Mouse (Mus musculus) ES-Bruce4 (cell line): ENCODE results near the gene Arl6ip5. TPM values are rescaled to one million over a fixed set of nuclear protein-coding genes. Genes with fewer than 3 reads are reported as not detected.

Source experiments
- H3K27ac ChIP-seq: 2 replicates; pipeline ENCODE4 v1.5.1; 2012; ENCODE audit warnings: low read length, inconsistent platforms; ENCODE audit not compliant: insufficient read depth
- H3K27me3 ChIP-seq: 2 replicates; pipeline ENCODE4 v1.6.1; 2012; ENCODE audit warnings: mild to moderate bottlenecking, low read length, inconsistent platforms; ENCODE audit not compliant: control insufficient read depth, poor library complexity, insufficient read depth, severe bottlenecking
- H3K36me3 ChIP-seq: 2 replicates; pipeline ENCODE4 v1.6.1; 2012; ENCODE audit warnings: inconsistent platforms, mild to moderate bottlenecking, low read length, moderate library complexity; ENCODE audit not compliant: control insufficient read depth, poor library complexity, insufficient read depth, severe bottlenecking
- H3K4me1 ChIP-seq: one replicate; pipeline ENCODE4 v1.8.1; 2011; ENCODE audit warnings: low read length; ENCODE audit not compliant: control insufficient read depth, insufficient read depth
- H3K4me3 ChIP-seq: 2 replicates; pipeline ENCODE4 v1.5.1; 2011; ENCODE audit warnings: low read depth, mild to moderate bottlenecking, low read length
- H3K9ac ChIP-seq: 2 replicates; pipeline ENCODE4 v1.6.1; 2012; ENCODE audit warnings: low read depth, mild to moderate bottlenecking, inconsistent platforms; ENCODE audit not compliant: poor library complexity, severe bottlenecking
- H3K9me3 ChIP-seq: replicated peaks from 2 replicates; pipeline ENCODE4 v1.6.1; 2012; ENCODE audit warnings: mild to moderate bottlenecking, low read length, inconsistent platforms; ENCODE audit not compliant: control insufficient read depth, poor library complexity, insufficient read depth, severe bottlenecking
- CTCF ChIP-seq: IDR thresholded peaks from one replicate; pipeline ENCODE4 v1.8.1; 2011; ENCODE audit warnings: low read depth, low read length
- EP300 ChIP-seq: IDR thresholded peaks from 2 replicates; pipeline ENCODE4 v1.6.1; 2011; ENCODE audit warnings: low read depth, low read length; ENCODE audit not compliant: insufficient read depth
- POLR2A ChIP-seq: IDR thresholded peaks from one replicate; pipeline ENCODE4 v1.8.1; 2011; ENCODE audit warnings: low read length; ENCODE audit not compliant: insufficient read depth
- polyA plus RNA-seq: library from polyadenylated mRNA; stranded (reverse); fragments of >200 nt; gene quantifications from 2 replicates; pipeline ENCODE4 v1.2.4, GENCODE M21; 2011; ENCODE audit warnings: low read depth; ENCODE audit not compliant: missing spikeins, insufficient read depth, insufficient read length

Gene Arl6ip5
- polyA plus RNA-seq, 1 experiment, result 51.2 TPM

GRCm38 (mm10) chr6:97221205-97222025 lies 10.9 kb downstream of the Arl6ip5 start:
- Histone ChIP-seq H3K36me3 (no peaks in the 10 kb centered on the region), H3K9me3 (no peaks in the 10 kb centered on the region), H3K27me3 (no peaks in the 10 kb centered on the region), H3K9ac (no peak overlapping the region), H3K4me3 (no peak overlapping the region), H3K27ac (no peak overlapping the region), H3K4me1 (no peaks in the 10 kb centered on the region)
- TF ChIP-seq CTCF (no peak), EP300 (no peak), POLR2A (no peak)

DNA sequence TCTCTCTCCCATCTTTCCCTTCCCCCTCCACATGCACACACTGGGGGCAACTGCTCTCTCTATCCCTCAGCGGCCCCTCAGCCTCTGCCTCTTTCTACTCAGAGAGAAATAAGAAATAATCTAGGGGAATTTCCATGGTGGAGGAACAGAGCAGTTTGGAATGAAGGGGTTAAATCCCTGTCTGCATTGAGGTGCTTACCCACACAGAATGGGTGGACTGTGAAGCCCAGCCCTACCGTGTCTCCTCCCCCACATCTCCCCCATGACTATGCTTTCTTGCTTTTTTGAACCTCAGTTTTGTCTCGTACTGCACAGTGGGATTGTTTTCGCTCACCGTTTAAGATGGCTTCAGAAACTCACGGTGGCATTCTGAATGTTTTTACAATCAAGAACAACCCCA lies 11.8 kb downstream of the Arl6ip5 start:
- no peak overlapping the region for H3K4me3 ChIP-seq
- H3K36me3 ChIP-seq, result no peaks in the 10 kb centered on the region
- no peak overlapping the region for H3K27ac ChIP-seq
- no peak overlapping the region for H3K9ac ChIP-seq
- TF ChIP-seq POLR2A, result no peak
- no peak for TF ChIP-seq CTCF
- TF ChIP-seq EP300, result no peak
- H3K4me1 ChIP-seq, result no peaks in the 10 kb centered on the region
- H3K9me3 ChIP-seq, result no peaks in the 10 kb centered on the region
- H3K27me3 ChIP-seq, result no peaks in the 10 kb centered on the region

- Histone ChIP-seq H3K27ac (no peak overlapping the region), H3K4me1 (no peaks in the 10 kb centered on the region), H3K9ac (no peak overlapping the region), H3K36me3 (no peaks in the 10 kb centered on the region), H3K27me3 (no peaks in the 10 kb centered on the region), H3K4me3 (no peak overlapping the region), H3K9me3 (no peaks in the 10 kb centered on the region)
- TF ChIP-seq POLR2A, result no peak
- TF ChIP-seq EP300, result no peak
- TF ChIP-seq CTCF, result no peak
Measured at GRCm38 (mm10) chr6:97222931-97223467, 12.5 kb downstream of the Arl6ip5 start.

GRCm38 (mm10) chr6:97223566-97223965 lies 13.1 kb downstream of the Arl6ip5 start:
- no peak overlapping the region for H3K4me3 ChIP-seq
- no peak overlapping the region for H3K27ac ChIP-seq

GRCm38 (mm10) chr6:97224505-97224904 lies 14.0 kb downstream of the Arl6ip5 start:
- Histone ChIP-seq H3K9me3 (no peaks in the 10 kb centered on the region), H3K36me3 (no peaks in the 10 kb centered on the region), H3K27ac (no peak overlapping the region), H3K4me1 (no peaks in the 10 kb centered on the region), H3K9ac (no peak overlapping the region), H3K27me3 (no peaks in the 10 kb centered on the region), H3K4me3 (no peak overlapping the region)
- no peak for TF ChIP-seq EP300
- no peak for TF ChIP-seq CTCF
- no peak for TF ChIP-seq POLR2A

More at GRCm38 (mm10) chr6:97223566-97223965, 13.1 kb downstream of the Arl6ip5 start:
- no peaks in the 10 kb centered on the region for H3K36me3 ChIP-seq
- no peaks in the 10 kb centered on the region for H3K9me3 ChIP-seq
- H3K4me1 ChIP-seq, result no peaks in the 10 kb centered on the region
- TF ChIP-seq POLR2A (no peak), EP300 (no peak), CTCF (no peak)
- no peak overlapping the region for H3K9ac ChIP-seq
- no peaks in the 10 kb centered on the region for H3K27me3 ChIP-seq

- no peak overlapping the region for H3K9ac ChIP-seq
- no peak overlapping the region for H3K4me3 ChIP-seq
- TF ChIP-seq EP300 (no peak), CTCF (no peak), POLR2A (no peak)
- no peaks in the 10 kb centered on the region for H3K4me1 ChIP-seq
- no peaks in the 10 kb centered on the region for H3K9me3 ChIP-seq
- no peak overlapping the region for H3K27ac ChIP-seq
- no peaks in the 10 kb centered on the region for H3K27me3 ChIP-seq
- H3K36me3 ChIP-seq, result peaks cover 5% of the 10 kb centered on the region
Measured at GRCm38 (mm10) chr6:97226083-97226491, 15.6 kb downstream of the Arl6ip5 start.
